ENCODE assay signal across 17 mouse cellular contexts in genomic region chr12:70633194-70633593, GRCm38 (mm10).
DNase-seq lines count a peak whose midpoint lies in the region; ATAC-seq lines count a peak whose summit lies in the region.
"Had no signal": no experiment of that assay in that cellular context is flagged by ENCODE, and none has a peak within 500 bp of the region (broad histone marks: within the 10 kb centered on the region; RNA-seq: fewer than 3 reads in every experiment).

No protein-coding gene starts in this region.

- H3K9me3 ChIP-seq in heart, embryonic 10.5 days = no peaks in the 10 kb centered on the region
- no peaks in the 10 kb centered on the region for H3K9me3 ChIP-seq in midbrain, embryonic 14.5 days (ENCODE audit: control insufficient read depth, low read length)
- H3K9me3 ChIP-seq: embryonic facial prominence, embryonic 15.5 days; heart, embryonic 15.5 days; hindbrain, embryonic 10.5 days; megakaryocyte, embryonic 14.5 days had no signal

- ATAC-seq in midbrain, embryonic 14.5 days (ENCODE audit: low FRiP score, low TSS enrichment) = no peak
- ATAC-seq: midbrain, embryonic 16.5 days had no signal

- H3K27me3 ChIP-seq in heart, embryonic 10.5 days (ENCODE audit: insufficient read depth, poor library complexity, severe bottlenecking) = no peaks in the 10 kb centered on the region
- no peaks in the 10 kb centered on the region for H3K27me3 ChIP-seq in midbrain, embryonic 14.5 days (ENCODE audit: control insufficient read depth, insufficient read depth, low read length)
- H3K27me3 ChIP-seq: embryonic facial prominence, embryonic 15.5 days had no signal

- no peak overlapping the region for H3K9ac ChIP-seq in midbrain, embryonic 14.5 days (replicated peaks; ENCODE audit: low read length)
- H3K9ac ChIP-seq: embryonic facial prominence, embryonic 15.5 days; heart, embryonic 15.5 days; liver, embryonic 14.5 days had no signal

- H3K27ac ChIP-seq in heart, embryonic 10.5 days = no peak overlapping the region
- no peak overlapping the region for H3K27ac ChIP-seq in midbrain, embryonic 14.5 days (replicated peaks; ENCODE audit: low read depth, low read length)
- H3K27ac ChIP-seq: embryonic facial prominence, embryonic 15.5 days; heart, embryonic 15.5 days; hindbrain, embryonic 10.5 days; left cerebral cortex, adult 2 months; liver, embryonic 14.5 days had no signal

- H3K4me3 ChIP-seq in heart, embryonic 10.5 days = no peak overlapping the region
- no peak overlapping the region for H3K4me3 ChIP-seq in midbrain, embryonic 14.5 days (replicated peaks; ENCODE audit: low read depth, low read length)
- H3K4me3 ChIP-seq: embryonic facial prominence, embryonic 15.5 days; heart, embryonic 15.5 days; hindbrain, embryonic 10.5 days; left cerebral cortex, adult 2 months; megakaryocyte, embryonic 14.5 days had no signal

- no peak overlapping the region for H3K4me2 ChIP-seq in midbrain, embryonic 14.5 days (ENCODE audit: low read length)
- H3K4me2 ChIP-seq: embryonic facial prominence, embryonic 15.5 days; heart, embryonic 15.5 days had no signal

- WGBS in heart, embryonic 10.5 days = 22% methylated on average over 4 of the region's 4 CpGs
- WGBS in midbrain, embryonic 14.5 days = 74% methylated on average over 4 of the region's 4 CpGs

- intact Hi-C loops in gastrocnemius, postnatal 36 days (cut with DNase I) = no loop called here

- H3K4me1 ChIP-seq in heart, embryonic 10.5 days = peaks cover 37% of the 10 kb centered on the region
- H3K4me1 ChIP-seq in midbrain, embryonic 14.5 days (ENCODE audit: control insufficient read depth, insufficient read depth, low read length) = no peaks in the 10 kb centered on the region

- no peaks in the 10 kb centered on the region for H3K36me3 ChIP-seq in heart, embryonic 10.5 days
- no peaks in the 10 kb centered on the region for H3K36me3 ChIP-seq in midbrain, embryonic 14.5 days (ENCODE audit: control insufficient read depth, insufficient read depth, low read length)
- H3K36me3 ChIP-seq: embryonic facial prominence, embryonic 15.5 days; heart, embryonic 15.5 days; hindbrain, embryonic 10.5 days had no signal

- peak; percentile 64 for DNase-seq in heart, embryonic 10.5 days (ENCODE audit: low spot score)
- DNase-seq in heart, adult 18-20 months = no peak
- DNase-seq in testis, postnatal 10 days (ENCODE audit: low spot score) = peak; percentile 47
- DNase-seq in testis, postnatal 14 days (ENCODE audit: low spot score) = no peak
- DNase-seq in cerebellum, postnatal 14 days = peak; percentile 85 to 91
- peak; percentile 34 to 55 for DNase-seq in lung, postnatal 4 days
- no peak for DNase-seq in midbrain, embryonic 14.5 days
- no peak for DNase-seq in gastrocnemius, postnatal 36 days
- DNase-seq: adrenal gland, adult 8-10 months; right cerebral cortex, adult 18-20 months had no signal

Comparison
In these comparisons a context has a peak if more than half of its experiments do, and no peak if none do; other contexts are left out.
1. DNase-seq: peak in heart, embryonic 10.5 days (single experiment), testis, postnatal 10 days (single experiment), cerebellum, postnatal 14 days (2 of 2) and lung, postnatal 4 days (2 of 2); none in heart, adult 18-20 months (0 of 2), testis, postnatal 14 days (single experiment), midbrain, embryonic 14.5 days (single experiment) and gastrocnemius, postnatal 36 days (0 of 2).